Mouse (Mus musculus) urinary bladder, adult 18-20 months (tissue): Measurements from ENCODE around the gene Nlrp6.
"Not testable (repeated sequence)": the region's sequence is repeated elsewhere in the genome, so short reads cannot be mapped to it uniquely, and the experiment has no call there.

Experiments used
- DNase-seq, 2 experiments: peaks; one replicate each; pipeline ENCODE4 v3.0.0; 2022; ENCODE audit warnings: low spot score in 2 of 2, mixed read lengths in 2 of 2

Gene Nlrp6

DNA sequence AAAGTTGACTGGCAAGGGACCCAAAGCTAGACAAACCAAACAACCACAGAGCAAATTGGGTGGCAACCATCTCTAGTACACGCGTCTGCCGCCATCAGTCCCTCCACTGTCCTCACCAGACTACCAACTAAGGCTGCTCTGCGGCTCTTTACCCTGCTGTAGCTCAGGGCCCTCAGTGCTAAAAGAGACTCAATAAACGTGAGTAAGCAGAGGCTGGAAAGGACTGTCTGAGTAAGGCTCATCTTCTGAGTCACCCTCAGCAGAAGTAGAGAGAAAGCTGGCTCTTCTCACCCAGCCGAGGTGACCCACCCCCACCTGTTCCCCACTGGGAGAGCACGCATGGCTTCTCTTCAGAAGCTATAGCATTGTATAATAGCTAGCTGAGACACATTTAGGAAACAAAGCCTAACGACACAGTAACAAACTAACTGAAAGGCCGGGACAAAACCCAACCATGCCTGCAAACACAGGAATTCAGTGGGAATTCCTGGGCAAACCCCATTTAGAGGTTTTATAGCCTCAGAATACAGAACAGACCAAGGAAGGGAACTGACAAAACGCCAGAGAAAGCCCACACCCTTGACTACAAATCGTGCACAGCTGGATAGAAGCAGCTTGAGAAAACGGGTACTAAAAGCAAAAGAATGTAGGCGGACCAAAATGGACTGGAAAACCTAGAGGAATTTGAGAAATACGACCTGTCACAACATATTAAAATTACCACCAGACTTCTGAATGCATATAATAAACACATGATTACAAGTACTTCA lies 52.9 kb downstream of the Nlrp6 start:
- DNase-seq, result no peak

DNA sequence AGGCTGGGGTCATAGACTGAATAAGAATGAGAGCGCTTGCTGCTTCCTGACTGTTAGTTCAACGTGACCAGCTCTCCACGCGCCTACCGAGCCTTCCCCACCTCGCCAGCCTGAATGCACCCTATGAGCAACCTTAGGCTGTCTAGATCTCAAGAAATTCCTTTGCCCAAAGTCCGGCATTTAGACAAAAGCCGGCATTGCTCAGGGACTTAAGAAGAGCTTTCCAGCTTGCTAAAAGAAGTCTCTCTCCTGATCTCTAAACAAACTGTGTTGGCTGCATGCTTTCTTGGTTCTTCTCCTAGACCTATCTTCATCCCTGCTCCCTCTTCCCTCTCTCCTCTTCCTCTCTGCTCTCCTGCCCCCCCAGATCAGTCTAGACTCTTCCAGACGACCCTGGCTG lies 54.2 kb downstream of the Nlrp6 start:
- no peak for DNase-seq

DNA sequence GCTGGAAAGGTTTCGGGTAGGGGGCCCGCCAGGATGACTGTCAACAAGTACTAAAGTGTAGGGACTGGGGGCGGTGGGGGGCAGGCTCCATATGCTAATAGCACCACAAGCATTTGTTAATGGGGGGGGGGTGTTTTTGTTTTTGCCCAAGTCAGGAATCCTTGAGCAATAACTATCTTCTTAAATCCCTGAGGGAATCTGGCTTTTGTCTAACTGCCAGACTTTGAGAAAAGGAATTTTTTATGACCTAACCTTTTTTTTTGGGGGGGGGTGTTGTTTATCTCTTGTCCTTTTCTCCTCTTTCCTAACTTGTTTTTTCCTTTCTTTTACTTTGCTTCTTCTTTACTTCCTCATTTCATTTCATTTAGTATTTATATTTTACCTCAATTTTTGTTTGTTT lies 54.8 kb downstream of the Nlrp6 start:
- DNase-seq, result no peak

DNA sequence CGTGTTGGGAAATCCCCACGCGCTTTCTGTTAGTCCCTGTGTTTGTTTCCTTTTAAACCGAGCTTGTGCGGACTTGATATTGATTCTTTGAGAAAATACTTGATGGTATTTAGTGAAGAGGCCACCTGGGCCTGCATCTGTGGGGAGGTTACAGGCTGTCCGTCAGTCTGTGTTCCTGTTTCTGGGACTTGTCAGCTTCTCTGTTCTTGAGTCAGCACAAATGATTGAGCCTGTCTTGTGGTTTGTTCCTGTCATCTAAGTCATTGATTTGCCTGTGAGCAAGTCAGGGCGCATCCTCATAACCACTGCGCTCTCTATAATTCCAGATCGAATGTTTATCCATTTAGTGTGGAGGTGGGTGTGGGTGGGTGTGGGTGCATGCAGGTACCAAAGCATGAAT lies 56.0 kb downstream of the Nlrp6 start:
- not testable (repeated sequence) for DNase-seq
